Mouse (Mus musculus) heart, postnatal 36 days (tissue): Measurements from ENCODE around the gene Vps4b. TPM values are rescaled to one million over a fixed set of nuclear protein-coding genes. Genes with fewer than 3 reads are reported as not detected.

Experiments used
- DNase-seq, 2 experiments: peaks; one replicate each; pipeline ENCODE4 v3.0.0; 2021 to 2022
- intact Hi-C: fragments of 180-260 bp; cut with DNase I; formaldehyde crosslinking; loops from one replicate; pipeline ENCODE4 v1.15.1; 2025
- total RNA-seq, 2 experiments: library from RNA; stranded (reverse); gene quantifications; 2 replicates each; pipeline ENCODE4 v1.2.3; 2021

Vps4b gene
- 10 to 100 TPM; 31.3 to 33.8 TPM for total RNA-seq

- intact Hi-C loops: loop anchor here (2.0 kb wide), 1 partner anchor 38 kb away; the partner anchor contains the start of gene Kdsr
These were observed at the start of gene Vps4b for GRCm38 (mm10) chr1:106796542-106796924. TSS of gene Vps4b (minus strand) at chr1:106796728.

GRCm38 (mm10) chr1:106828784-106829183 is 32.3 kb upstream of the Vps4b start:
- no peak for DNase-seq
- intact Hi-C loops: no loop called here

More at GRCm38 (mm10) chr1:106796542-106796924, at the start of gene Vps4b:
- DNase-seq: peak; percentile 91

GRCm38 (mm10) chr1:106822297-106822696 is 25.8 kb upstream of the Vps4b start:
- intact Hi-C loops: no loop called here
- DNase-seq: no peak

GRCm38 (mm10) chr1:106818323-106818722 is 21.8 kb upstream of the Vps4b start:
- DNase-seq: no peak
- intact Hi-C loops: loop anchor here (2.0 kb wide), 1 partner anchor 306 kb away; no protein-coding TSS in a partner anchor

GRCm38 (mm10) chr1:106816766-106817165 is 20.2 kb upstream of the Vps4b start:
- no peak for DNase-seq
- intact Hi-C loops: loop anchor here (1.0 kb wide), 1 partner anchor 390 kb away; no protein-coding TSS in a partner anchor

- DNase-seq: no peak
- intact Hi-C loops: no loop called here
These were observed 18.7 kb upstream of the Vps4b start for GRCm38 (mm10) chr1:106815265-106815664.

GRCm38 (mm10) chr1:106814864-106815263 is 18.3 kb upstream of the Vps4b start:
- intact Hi-C loops: no loop called here
- DNase-seq: no peak

- DNase-seq: no peak
- intact Hi-C loops: no loop called here
These were observed 3.4 kb upstream of the Vps4b start for GRCm38 (mm10) chr1:106799931-106800330.

- no peak for DNase-seq
- intact Hi-C loops: no loop called here
These were observed 2.9 kb upstream of the Vps4b start for GRCm38 (mm10) chr1:106799406-106799805.

GRCm38 (mm10) chr1:106796987-106797779 is 655 bp upstream of the Vps4b start:
- intact Hi-C loops: loop anchor here (2.0 kb wide), 1 partner anchor 38 kb away; the partner anchor contains the start of gene Kdsr
- DNase-seq: no peak

- intact Hi-C loops: loop anchor here (2.0 kb wide), 1 partner anchor 37 kb away; the partner anchor contains the start of gene Kdsr
- DNase-seq: no peak
These were observed 640 bp downstream of the Vps4b start for GRCm38 (mm10) chr1:106795634-106796541.

GRCm38 (mm10) chr1:106774896-106775295 is 21.6 kb downstream of the Vps4b start:
- intact Hi-C loops: no loop called here
- DNase-seq: no peak

GRCm38 (mm10) chr1:106774092-106774491 is 22.4 kb downstream of the Vps4b start:
- intact Hi-C loops: no loop called here
- DNase-seq: no peak

- intact Hi-C loops: no loop called here
- no peak for DNase-seq
These were observed 27.8 kb downstream of the Vps4b start for GRCm38 (mm10) chr1:106768773-106769172.

- DNase-seq: no peak
- intact Hi-C loops: no loop called here
These were observed 30.8 kb downstream of the Vps4b start for GRCm38 (mm10) chr1:106765771-106766170.

GRCm38 (mm10) chr1:106764846-106765245 is 31.7 kb downstream of the Vps4b start:
- intact Hi-C loops: no loop called here
- no peak for DNase-seq

GRCm38 (mm10) chr1:106764281-106764680 is 32.2 kb downstream of the Vps4b start:
- no peak for DNase-seq
- intact Hi-C loops: no loop called here

- DNase-seq: no peak
- intact Hi-C loops: no loop called here
These were observed 35.8 kb downstream of the Vps4b start for GRCm38 (mm10) chr1:106760750-106761149.

- peak; percentile 95 for DNase-seq
- intact Hi-C loops: loop anchor here (2.0 to 5.0 kb wide), 3 partner anchors 37 to 768 kb away; partner anchors contain the start of genes Vps4b and Zcchc2
These were observed 36.7 kb downstream of the Vps4b start, which contains the start of gene Kdsr for GRCm38 (mm10) chr1:106759572-106760435. TSS of gene Kdsr (minus strand) at chr1:106759727.
